Mouse (Mus musculus) bone marrow macrophage, adult 2 months (primary cell): ENCODE data around the gene Actl6b.

Experiments
- CTCF ChIP-seq: IDR thresholded peaks from 2 replicates; pipeline ENCODE4 v1.5.1; 2012; ENCODE audit warnings: low read depth, mild to moderate bottlenecking, low read length, moderate library complexity
- POLR2A ChIP-seq: IDR thresholded peaks from 2 replicates; pipeline ENCODE4 v1.6.1; 2012; ENCODE audit warnings: mild to moderate bottlenecking, low read depth, low read length, borderline replicate concordance

- TF ChIP-seq CTCF: no peak
- TF ChIP-seq POLR2A: no peak
Observed at GRCm38 (mm10) chr5:137527413-137527812, 25.9 kb upstream of the Actl6b start.
